ENCODE assay signal across 29 mouse cellular contexts in genomic region chr3:133818966-133819700, GRCm38 (mm10).
A peak's percentile ranks its signal among the peaks of the same experiment; 100 is the strongest.
DNase-seq lines count a peak whose midpoint lies in the region; ATAC-seq and TF ChIP-seq lines count a peak whose summit lies in the region.
"Had no signal": no experiment of that assay in that cellular context is flagged by ENCODE, and none has a peak within 500 bp of the region (broad histone marks: within the 10 kb centered on the region; RNA-seq: fewer than 3 reads in every experiment).

No protein-coding gene starts in this region.

- H3K9ac ChIP-seq in heart, adult 2 months (ENCODE audit: low read depth, low read length): no peak overlapping the region
- H3K9ac ChIP-seq in kidney, postnatal 0 days (ENCODE audit: low read depth, low read length): no peak overlapping the region
- H3K9ac ChIP-seq in CH12.LX (ENCODE audit: insufficient read depth, low read depth): peak overlapping the region; percentile 33; the same call in 1 of the 2 replicates
- H3K9ac ChIP-seq in forebrain, embryonic 13.5 days: no peak overlapping the region
- H3K9ac ChIP-seq: embryonic facial prominence, embryonic 13.5 days; forebrain, embryonic 12.5 days; hindbrain, embryonic 13.5 days; intestine, embryonic 15.5 days had no signal

- peak; percentile 9; the same call in 1 of the 2 replicates for TF ChIP-seq CTCF in heart, adult 2 months (IDR thresholded peaks at IDR 0.05)
- 0 out of 2 replicates have a peak, but pooled peaks have one; percentile 27 for TF ChIP-seq CTCF in kidney, postnatal 0 days (IDR thresholded peaks at IDR 0.05; ENCODE audit: low read depth)
- TF ChIP-seq CTCF in CH12.LX (conservative IDR thresholded peaks at IDR 0.05 in 1 of 2, IDR thresholded peaks at IDR 0.05 in 1 of 2; ENCODE audit: low read depth in 2 of 2, low read length in 2 of 2): peak in 1 of 2 experiments; percentile 81; a peak in 2 of 4 replicates

- peak; percentile 89 for TF ChIP-seq RAD21 in CH12.LX (IDR thresholded peaks at IDR 0.05; ENCODE audit: low read depth, low read length)

- H3K4me2 ChIP-seq in kidney, postnatal 0 days (ENCODE audit: low read length): no peak overlapping the region
- H3K4me2 ChIP-seq in CH12.LX (ENCODE audit: insufficient read depth, low read depth, poor library complexity, severe bottlenecking): no peak overlapping the region; the same call in 1 of the 2 replicates
- no peak overlapping the region for H3K4me2 ChIP-seq in forebrain, embryonic 13.5 days
- H3K4me2 ChIP-seq: embryonic facial prominence, embryonic 13.5 days; forebrain, embryonic 12.5 days; heart, embryonic 11.5 days; hindbrain, embryonic 13.5 days; intestine, embryonic 15.5 days had no signal

- H3K9me3 ChIP-seq in kidney, postnatal 0 days (replicated peaks; ENCODE audit: low read length): no peaks in the 10 kb centered on the region
- no peaks in the 10 kb centered on the region for H3K9me3 ChIP-seq in CH12.LX (replicated peaks; ENCODE audit: low read length)
- H3K9me3 ChIP-seq in forebrain, embryonic 13.5 days (replicated peaks): no peaks in the 10 kb centered on the region
- H3K9me3 ChIP-seq: embryonic facial prominence, embryonic 10.5 days; embryonic facial prominence, embryonic 13.5 days; forebrain, embryonic 12.5 days; hindbrain, embryonic 10.5 days; hindbrain, embryonic 13.5 days; intestine, embryonic 15.5 days had no signal

- H3K36me3 ChIP-seq in heart, adult 2 months (ENCODE audit: control insufficient read depth, insufficient read depth, low read length): no peaks in the 10 kb centered on the region
- H3K36me3 ChIP-seq in kidney, postnatal 0 days (ENCODE audit: insufficient read depth, low read length): no peaks in the 10 kb centered on the region
- no peaks in the 10 kb centered on the region for H3K36me3 ChIP-seq in CH12.LX (replicated peaks in 1 of 2; ENCODE audit: control insufficient read depth in 1 of 2, insufficient read depth in 1 of 2, low read length in 1 of 2)
- H3K36me3 ChIP-seq in forebrain, embryonic 13.5 days (ENCODE audit: poor library complexity, severe bottlenecking): no peaks in the 10 kb centered on the region
- H3K36me3 ChIP-seq: embryonic facial prominence, embryonic 10.5 days; embryonic facial prominence, embryonic 13.5 days; forebrain, embryonic 12.5 days; hindbrain, embryonic 10.5 days; hindbrain, embryonic 13.5 days; intestine, embryonic 15.5 days had no signal

- no peak for TF ChIP-seq POLR2A in heart, adult 2 months (IDR thresholded peaks at IDR 0.05; ENCODE audit: insufficient read depth, low read depth, low read length)
- no peak for TF ChIP-seq POLR2A in CH12.LX (IDR thresholded peaks at IDR 0.05; ENCODE audit: low read depth, low read length)

- no peaks in the 10 kb centered on the region for H3K4me1 ChIP-seq in heart, adult 2 months (ENCODE audit: control insufficient read depth, insufficient read depth, low read length)
- H3K4me1 ChIP-seq in kidney, postnatal 0 days (replicated peaks; ENCODE audit: insufficient read depth, low read length): no peaks in the 10 kb centered on the region
- peaks cover 0 to 17% of the 10 kb centered on the region in 2 experiments; a peak in 3 of 4 replicates for H3K4me1 ChIP-seq in CH12.LX (ENCODE audit: control insufficient read depth in 1 of 2, insufficient read depth in 2 of 2)
- no peaks in the 10 kb centered on the region for H3K4me1 ChIP-seq in forebrain, embryonic 13.5 days
- H3K4me1 ChIP-seq: embryonic facial prominence, embryonic 10.5 days; embryonic facial prominence, embryonic 13.5 days; forebrain, embryonic 12.5 days; hindbrain, embryonic 10.5 days; hindbrain, embryonic 13.5 days; intestine, embryonic 15.5 days had no signal

- no peaks in the 10 kb centered on the region for H3K27me3 ChIP-seq in heart, adult 2 months (ENCODE audit: control insufficient read depth, insufficient read depth, low read length)
- H3K27me3 ChIP-seq in kidney, postnatal 0 days (ENCODE audit: insufficient read depth, low read length): no peaks in the 10 kb centered on the region
- H3K27me3 ChIP-seq in CH12.LX (replicated peaks): no peaks in the 10 kb centered on the region
- H3K27me3 ChIP-seq in forebrain, embryonic 13.5 days: no peaks in the 10 kb centered on the region
- H3K27me3 ChIP-seq: embryonic facial prominence, embryonic 13.5 days; forebrain, embryonic 12.5 days; hindbrain, embryonic 13.5 days; intestine, embryonic 15.5 days; Patski had no signal

- no peak overlapping the region for H3K27ac ChIP-seq in heart, adult 2 months
- no peak overlapping the region for H3K27ac ChIP-seq in kidney, postnatal 0 days
- no peak overlapping the region for H3K27ac ChIP-seq in CH12.LX (ENCODE audit: insufficient read depth, low read depth)
- H3K27ac ChIP-seq in forebrain, embryonic 13.5 days: no peak overlapping the region
- H3K27ac ChIP-seq: embryonic facial prominence, embryonic 10.5 days; embryonic facial prominence, embryonic 13.5 days; forebrain, embryonic 12.5 days; hindbrain, embryonic 10.5 days; hindbrain, embryonic 13.5 days; intestine, embryonic 15.5 days had no signal

- in situ Hi-C loops in CH12.LX (cut with MboI; ENCODE audit: low pct_ligation_motif_present, low pct_unique_long_range_greater_than_20kb, low sequenced_read_pairs): loop anchor here (25.0 kb wide), 1 partner anchor 482 kb away; no protein-coding TSS in a partner anchor

- intact Hi-C loops in heart, adult 2 months (cut with DNase I): loop anchor here (1.0 kb wide), 1 partner anchor 15 kb away; no protein-coding TSS in a partner anchor
- intact Hi-C loops in heart, postnatal 10 days (cut with DNase I): no loop called here

- H3K4me3 ChIP-seq in heart, adult 2 months: no peak overlapping the region
- H3K4me3 ChIP-seq in kidney, postnatal 0 days (replicated peaks; ENCODE audit: low read depth, low read length): no peak overlapping the region
- H3K4me3 ChIP-seq in CH12.LX (replicated peaks in 1 of 3; ENCODE audit: low read depth in 2 of 3, low read length in 2 of 3, poor library complexity in 1 of 3): no peak overlapping the region
- no peak overlapping the region for H3K4me3 ChIP-seq in forebrain, embryonic 13.5 days
- H3K4me3 ChIP-seq: embryonic facial prominence, embryonic 10.5 days; embryonic facial prominence, embryonic 13.5 days; erythroblast, embryonic 14.5 days; forebrain, embryonic 12.5 days; hindbrain, embryonic 10.5 days; hindbrain, embryonic 13.5 days; intestine, embryonic 15.5 days had no signal

- ATAC-seq in kidney, postnatal 0 days (replicated peaks; ENCODE audit: low FRiP score, low read depth): no peak
- ATAC-seq in forebrain, embryonic 13.5 days: no peak
- ATAC-seq: forebrain, embryonic 16.5 days; hindbrain, embryonic 16.5 days; intestine, embryonic 15.5 days; Patski had no signal

- dilution Hi-C loops in CH12.LX (cut with MboI; ENCODE audit: extremely low pct_ligation_motif_present, extremely low pct_unique_long_range_greater_than_20kb, low sequenced_read_pairs): no loop called here

- 74% methylated on average over 4 of the region's 4 CpGs for WGBS in heart, adult 2 months
- 59% methylated on average over 4 of the region's 4 CpGs for WGBS in kidney, postnatal 0 days
- 87% methylated on average over 4 of the region's 4 CpGs for WGBS in forebrain, embryonic 13.5 days

- no peaks in the 10 kb centered on the region for H3K79me2 ChIP-seq in heart, adult 2 months (replicated peaks; ENCODE audit: control insufficient read depth, insufficient read depth, low read length)
- no peaks in the 10 kb centered on the region for H3K79me2 ChIP-seq in CH12.LX (replicated peaks; ENCODE audit: control insufficient read depth, extremely low read depth, insufficient read depth, poor library complexity, severe bottlenecking)

- no peak for DNase-seq in heart, adult 2 months
- DNase-seq in heart, postnatal 10 days: no peak
- DNase-seq in kidney, postnatal 0 days (ENCODE audit: low spot score): no peak
- DNase-seq in kidney, postnatal 10 days: no peak
- DNase-seq in 416B (ENCODE audit: low read depth): peak; percentile 36
- DNase-seq in CH12.LX (ENCODE audit: extremely low read depth): peak; percentile 41
- DNase-seq in T-cell, adult 2 months (ENCODE audit: low spot score): no peak
- DNase-seq: adrenal gland, adult 2 months; adrenal gland, postnatal 14 days; cerebellum, adult 11 months; cerebellum, adult 2 months; cerebellum, adult 9-11 months; cerebellum, postnatal 36 days; embryo, embryonic 11 days; gastrocnemius, postnatal 10 days; gastrocnemius, postnatal 36 days; heart, postnatal 36 days had no signal

- no peak for TF ChIP-seq EP300 in heart, adult 2 months (IDR thresholded peaks at IDR 0.05; ENCODE audit: insufficient read depth, low read depth, low read length)
- no peak for TF ChIP-seq EP300 in CH12.LX (IDR thresholded peaks at IDR 0.05; ENCODE audit: low read length)

TF ChIP-seq in CH12.LX, 34 proteins besides CTCF, POLR2A, EP300 and RAD21:
- TF ChIP-seq MAFK (IDR thresholded peaks at IDR 0.05; ENCODE audit: insufficient replicate concordance, low read length) (peak; percentile 62; the same call in 1 of the 2 replicates), ZC3H11A (IDR thresholded peaks at IDR 0.05; ENCODE audit: low read depth, low read length) (peak; percentile 84), SMC3 (IDR thresholded peaks at IDR 0.05; ENCODE audit: low read depth, low read length) (peak; percentile 85), JUN (IDR thresholded peaks at IDR 0.05; ENCODE audit: insufficient read depth, low read depth, low read length) (no peak), ZMIZ1 (IDR thresholded peaks at IDR 0.05; ENCODE audit: low read depth, low read length) (no peak), ZNF384 (IDR thresholded peaks at IDR 0.05; ENCODE audit: low read depth, low read length) (peak; percentile 89), UBTF (IDR thresholded peaks at IDR 0.05; ENCODE audit: low read depth, low read length) (no peak), GABPA (IDR thresholded peaks at IDR 0.05; ENCODE audit: insufficient replicate concordance, low read depth, low read length) (no peak)

Comparison
In these comparisons a context has a peak if more than half of its experiments do, and no peak if none do; other contexts are left out.
1. DNase-seq: peak in 416B (single experiment) and CH12.LX (single experiment); none in heart, adult 2 months (0 of 2), heart, postnatal 10 days (0 of 2), kidney, postnatal 0 days (single experiment), kidney, postnatal 10 days (single experiment) and T-cell, adult 2 months (single experiment).